Mouse (Mus musculus) liver, postnatal 0 days (tissue): ENCODE measurements around the gene Wscd2.

Source experiments
- CTCF ChIP-seq: sonication (generic); IDR thresholded peaks from 2 replicates; pipeline ENCODE4 v1.5.1; 2016; ENCODE audit warnings: antibody characterized with exemption, low read depth
- EP300 ChIP-seq: IDR thresholded peaks from 2 replicates; pipeline ENCODE4 v1.6.1; 2016; ENCODE audit warnings: antibody characterized with exemption, low read depth, mild to moderate bottlenecking

DNA sequence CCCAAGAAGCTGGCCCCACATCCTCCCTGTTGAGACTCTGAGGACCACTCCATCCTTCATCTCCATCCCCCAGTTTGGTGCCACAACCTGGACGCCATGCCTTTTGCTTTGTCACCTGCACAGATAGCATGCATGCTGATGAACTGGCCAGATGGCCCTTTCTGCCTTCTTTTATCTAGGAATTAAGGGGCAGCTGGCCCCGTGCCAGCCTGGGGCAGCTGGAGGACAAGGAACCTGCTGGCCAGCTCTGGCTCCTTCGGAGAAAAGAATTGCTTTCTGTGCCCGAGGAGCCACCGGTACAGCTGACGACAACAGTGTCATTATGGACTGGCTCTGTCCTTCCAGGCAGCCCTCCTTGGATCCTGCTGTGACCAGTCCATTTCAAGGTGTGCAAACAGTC, 32.9 kb upstream of the Wscd2 start:
- TF ChIP-seq CTCF, result no peak
- no peak for TF ChIP-seq EP300
